Mouse (Mus musculus): ENCODE results near the gene Ube3b.

Ube3b gene

GRCm38 (mm10) chr5:114426732-114427131 is 46.3 kb downstream of the Ube3b start:
- DNase-seq (ENCODE audit: low read depth) = no peak

GRCm38 (mm10) chr5:114428621-114429020 is 48.2 kb downstream of the Ube3b start:
- no peak for DNase-seq (ENCODE audit: low read depth)

GRCm38 (mm10) chr5:114429781-114430180 is 49.4 kb downstream of the Ube3b start:
- DNase-seq (ENCODE audit: low read depth) = no peak

- DNase-seq (ENCODE audit: low read depth) = no peak
Measured at GRCm38 (mm10) chr5:114434359-114434758, 54.0 kb downstream of the Ube3b start.

GRCm38 (mm10) chr5:114435588-114435987 is 55.2 kb downstream of the Ube3b start:
- no peak for DNase-seq (ENCODE audit: low read depth)

- DNase-seq (ENCODE audit: low read depth) = peak; percentile 90
Measured at GRCm38 (mm10) chr5:114443566-114444367, 63.4 kb downstream of the Ube3b start, which contains the start of the genes Mmab and Mvk. Gene Mmab (minus strand): TSS chr5:114444060. Gene Mvk (plus strand): TSS chr5:114444269.

GRCm38 (mm10) chr5:114444368-114444692 is 63.9 kb downstream of the Ube3b start:
- no peak for DNase-seq (ENCODE audit: low read depth)

- DNase-seq (ENCODE audit: low read depth) = no peak
Measured at GRCm38 (mm10) chr5:114449011-114449410, 68.6 kb downstream of the Ube3b start.

GRCm38 (mm10) chr5:114456287-114456686 is 75.9 kb downstream of the Ube3b start:
- no peak for DNase-seq (ENCODE audit: low read depth)

- no peak for DNase-seq (ENCODE audit: low read depth)
Measured at GRCm38 (mm10) chr5:114456995-114457605, 76.7 kb downstream of the Ube3b start.

GRCm38 (mm10) chr5:114461238-114461637 is 80.8 kb downstream of the Ube3b start:
- DNase-seq (ENCODE audit: low read depth) = peak; percentile 77

- no peak for DNase-seq (ENCODE audit: low read depth)
Measured at GRCm38 (mm10) chr5:114462067-114463040, 81.9 kb downstream of the Ube3b start.

GRCm38 (mm10) chr5:114464561-114464960 is 84.2 kb downstream of the Ube3b start:
- no peak for DNase-seq (ENCODE audit: low read depth)

- no peak for DNase-seq (ENCODE audit: low read depth)
Measured at GRCm38 (mm10) chr5:114465641-114466040, 85.2 kb downstream of the Ube3b start.

- no peak for DNase-seq (ENCODE audit: low read depth)
Measured at GRCm38 (mm10) chr5:114467019-114467418, 86.6 kb downstream of the Ube3b start.

- DNase-seq (ENCODE audit: low read depth) = no peak
Measured at GRCm38 (mm10) chr5:114467430-114467829, 87.0 kb downstream of the Ube3b start.

- no peak for DNase-seq (ENCODE audit: low read depth)
Measured at GRCm38 (mm10) chr5:114468007-114468406, 87.6 kb downstream of the Ube3b start.

- DNase-seq (ENCODE audit: low read depth) = no peak
Measured at GRCm38 (mm10) chr5:114470359-114470758, 90.0 kb downstream of the Ube3b start.

Measured in c-Kit-positive CD71-negative TER-119-negative erythroid progenitor cells, embryonic 14.5 days (primary cell).